Mouse (Mus musculus) heart, postnatal 0 days (tissue): ENCODE results near the gene Xaf1. TPM values are rescaled to one million over a fixed set of nuclear protein-coding genes. Genes with fewer than 3 reads are reported as not detected.

Experiments
- ATAC-seq: fragments of 200-750 bp; cut with Nextera tagmentation; 2 replicates; pipeline ENCODE4 v1.8.0; 2017; ENCODE audit warnings: low read depth, moderate number of reproducible peaks, moderate library complexity; ENCODE audit not compliant: insufficient read depth
- DNase-seq: peaks from one replicate; pipeline ENCODE4 v3.0.0-alpha.2; 2016; ENCODE audit warnings: low spot score
- H3K27ac ChIP-seq: fragments of 300-500 bp; sonication (generic); 2 replicates; pipeline ENCODE4 v1.5.1; 2014; ENCODE audit warnings: low read depth, mild to moderate bottlenecking
- H3K27me3 ChIP-seq: fragments of 300-500 bp; sonication (generic); 2 replicates; pipeline ENCODE4 v1.6.1; 2014; ENCODE audit warnings: low read length, mixed read lengths; ENCODE audit not compliant: control insufficient read depth, insufficient read depth
- H3K36me3 ChIP-seq: fragments of 300-500 bp; sonication (generic); replicated peaks from 2 replicates; pipeline ENCODE4 v1.6.1; 2014; ENCODE audit warnings: low read length, mixed read lengths; ENCODE audit not compliant: control insufficient read depth, insufficient read depth
- H3K4me1 ChIP-seq: fragments of 300-500 bp; sonication (generic); 2 replicates; pipeline ENCODE4 v1.6.1; 2014; ENCODE audit warnings: antibody characterized with exemption; ENCODE audit not compliant: control insufficient read depth, insufficient read depth
- H3K4me2 ChIP-seq: fragments of 300-500 bp; sonication (generic); 2 replicates; pipeline ENCODE4 v1.6.1; 2014; ENCODE audit warnings: low read depth, mild to moderate bottlenecking, low read length, moderate library complexity
- H3K4me3 ChIP-seq: fragments of 300-500 bp; sonication (generic); 2 replicates; pipeline ENCODE4 v1.5.1; 2014; ENCODE audit warnings: low read depth, low read length
- H3K9ac ChIP-seq: fragments of 300-500 bp; sonication (generic); replicated peaks from 2 replicates; pipeline ENCODE4 v1.6.1; 2014; ENCODE audit warnings: low read depth, low read length, mixed read lengths
- H3K9me3 ChIP-seq: fragments of 300-500 bp; sonication (generic); replicated peaks from 2 replicates; pipeline ENCODE4 v1.6.1; 2016; ENCODE audit warnings: low read length; ENCODE audit not compliant: control insufficient read depth
- CTCF ChIP-seq: IDR thresholded peaks from 2 replicates; pipeline ENCODE4 v1.5.1; 2016; ENCODE audit warnings: antibody characterized with exemption, control low read depth, low read depth
- EP300 ChIP-seq: IDR thresholded peaks from 2 replicates; pipeline ENCODE4 v1.6.1; 2016; ENCODE audit warnings: antibody characterized with exemption, low read depth
- WGBS: fragments of 180-500 bp; shearing (Covaris S2); extraction: QIAGEN DNeasy Blood & Tissue Kit; methylation state at CpG from one replicate; pipeline ENCODE4 v1.1.7; 2014; 5-methylcytosine and 5-hydroxymethylcytosine counted together
- polyA plus RNA-seq: library from polyadenylated mRNA; unstranded; fragments of >200 nt; fragmentation: Nextera tagmentation; extraction: Ambion mirVana; gene quantifications from 2 replicates; pipeline ENCODE4 v1.2.1, GENCODE M21; 2015
- total RNA-seq: library from RNA; depleted of rRNA; stranded (reverse); fragments of >200 nt; gene quantifications from 2 replicates; pipeline ENCODE4 v1.2.3, GENCODE M21; 2014; ENCODE audit warnings: low replicate concordance

Gene Xaf1
- total and polyA plus RNA-seq, 2 experiments from 2014 or later, result 2.6 to 19.2 TPM

GRCm38 (mm10) chr11:72287543-72287942 lies 13.9 kb upstream of the Xaf1 start:
- no peaks in the 10 kb centered on the region for H3K4me1 ChIP-seq
- ATAC-seq (no peak), DNase-seq (no peak)
- no peaks in the 10 kb centered on the region for H3K36me3 ChIP-seq
- no peak overlapping the region for H3K9ac ChIP-seq
- TF ChIP-seq EP300, result no peak
- no peak for TF ChIP-seq CTCF
- H3K9me3 ChIP-seq, result no peaks in the 10 kb centered on the region
- H3K4me3 ChIP-seq, result no peak overlapping the region
- WGBS, result 72% methylated on average over 3 of the region's 3 CpGs
- H3K27ac ChIP-seq, result no peak overlapping the region
- H3K4me2 ChIP-seq, result no peak overlapping the region
- no peaks in the 10 kb centered on the region for H3K27me3 ChIP-seq

- no peaks in the 10 kb centered on the region for H3K4me1 ChIP-seq
- no peaks in the 10 kb centered on the region for H3K9me3 ChIP-seq
- no peak overlapping the region for H3K4me3 ChIP-seq
- no peak overlapping the region for H3K4me2 ChIP-seq
- DNase-seq (no peak), ATAC-seq (no peak)
- H3K9ac ChIP-seq, result no peak overlapping the region
- WGBS, result 71% methylated on average over 2 of the region's 2 CpGs
- H3K27ac ChIP-seq, result no peak overlapping the region
- no peaks in the 10 kb centered on the region for H3K36me3 ChIP-seq
- H3K27me3 ChIP-seq, result no peaks in the 10 kb centered on the region
- no peak for TF ChIP-seq EP300
- TF ChIP-seq CTCF, result no peak
Measured at GRCm38 (mm10) chr11:72293116-72293515, 8.3 kb upstream of the Xaf1 start.

- no peaks in the 10 kb centered on the region for H3K9me3 ChIP-seq
- peak; percentile 25 for DNase-seq
- H3K27ac ChIP-seq, result peak overlapping the region; percentile 89
- H3K4me3 ChIP-seq, result peak overlapping the region; percentile 54
- TF ChIP-seq EP300 (no peak), CTCF (no peak)
- no peaks in the 10 kb centered on the region for H3K27me3 ChIP-seq
- H3K4me2 ChIP-seq, result peak overlapping the region; percentile 64
- H3K36me3 ChIP-seq, result peaks cover 10% of the 10 kb centered on the region; the same call in 1 of the 2 replicates
- WGBS, result 69% methylated on average over 7 of the region's 7 CpGs
- peaks cover 21% of the 10 kb centered on the region for H3K4me1 ChIP-seq
- peak overlapping the region; percentile 48 for H3K9ac ChIP-seq
- peak; percentile 59; the same call in 1 of the 2 replicates for ATAC-seq
Measured at GRCm38 (mm10) chr11:72302230-72302629, 801 bp downstream of the Xaf1 start.

- Histone ChIP-seq H3K4me1 (0 out of 2 replicates have a peak, but pooled peaks cover 9% of the 10 kb centered on the region), H3K4me3 (no peak overlapping the region), H3K36me3 (peaks cover 20% of the 10 kb centered on the region), H3K9ac (no peak overlapping the region), H3K27me3 (no peaks in the 10 kb centered on the region), H3K9me3 (no peaks in the 10 kb centered on the region), H3K4me2 (no peak overlapping the region), H3K27ac (no peak overlapping the region)
- ATAC-seq (no peak), DNase-seq (no peak)
- TF ChIP-seq CTCF (no peak), EP300 (no peak)
- 80% methylated on average over 5 of the region's 5 CpGs for WGBS
Measured at GRCm38 (mm10) chr11:72307461-72307860, 6.0 kb downstream of the Xaf1 start.

GRCm38 (mm10) chr11:72308982-72309381 lies 7.6 kb downstream of the Xaf1 start:
- Histone ChIP-seq H3K36me3 (peaks cover 20% of the 10 kb centered on the region), H3K4me3 (no peak overlapping the region), H3K9ac (no peak overlapping the region), H3K9me3 (no peaks in the 10 kb centered on the region), H3K27me3 (peaks cover 9% of the 10 kb centered on the region), H3K27ac (no peak overlapping the region), H3K4me2 (no peak overlapping the region), H3K4me1 (no peaks in the 10 kb centered on the region)
- ATAC-seq (peak; percentile 39), DNase-seq (peak; percentile 45)
- 20% methylated on average over 2 of the region's 2 CpGs for WGBS
- TF ChIP-seq CTCF (no peak), EP300 (no peak)

- Histone ChIP-seq H3K9me3 (no peaks in the 10 kb centered on the region), H3K9ac (no peak overlapping the region), H3K4me2 (no peak overlapping the region), H3K27ac (no peak overlapping the region), H3K4me3 (no peak overlapping the region), H3K27me3 (peaks cover 22% of the 10 kb centered on the region), H3K36me3 (peaks cover 20% of the 10 kb centered on the region), H3K4me1 (no peaks in the 10 kb centered on the region)
- ATAC-seq (no peak), DNase-seq (no peak)
- TF ChIP-seq EP300 (no peak), CTCF (no peak)
- WGBS, result 66% methylated on average over 4 of the region's 4 CpGs
Measured at GRCm38 (mm10) chr11:72310491-72310890, 9.1 kb downstream of the Xaf1 start.
